Mouse (Mus musculus) mesoderm, embryonic 11.5 days (tissue): ENCODE measurements around the gene Ncf2.

Experiments used
- DNase-seq: peaks from one replicate; pipeline ENCODE4 v3.0.0-alpha.2; 2012; ENCODE audit warnings: low read depth, low spot score

Ncf2 gene

GRCm38 (mm10) chr1:152830054-152830453 lies 30.1 kb downstream of the Ncf2 start:
- no peak for DNase-seq

- no peak for DNase-seq
These were observed 31.0 kb downstream of the Ncf2 start for GRCm38 (mm10) chr1:152831003-152831402.

GRCm38 (mm10) chr1:152831619-152832018 lies 31.6 kb downstream of the Ncf2 start:
- DNase-seq: no peak

GRCm38 (mm10) chr1:152832316-152832715 lies 32.3 kb downstream of the Ncf2 start:
- DNase-seq: no peak

- DNase-seq: no peak
These were observed 35.1 kb downstream of the Ncf2 start for GRCm38 (mm10) chr1:152835061-152835460.

GRCm38 (mm10) chr1:152838026-152838702 lies 38.2 kb downstream of the Ncf2 start:
- DNase-seq: no peak

- no peak for DNase-seq
These were observed 38.8 kb downstream of the Ncf2 start for GRCm38 (mm10) chr1:152838841-152839240.

- no peak for DNase-seq
These were observed 40.3 kb downstream of the Ncf2 start for GRCm38 (mm10) chr1:152840343-152840742.

GRCm38 (mm10) chr1:152841057-152841456 lies 41.1 kb downstream of the Ncf2 start:
- DNase-seq: no peak

- no peak for DNase-seq
These were observed 44.6 kb downstream of the Ncf2 start for GRCm38 (mm10) chr1:152844634-152845033.

GRCm38 (mm10) chr1:152845211-152845730 lies 45.3 kb downstream of the Ncf2 start:
- no peak for DNase-seq

GRCm38 (mm10) chr1:152846856-152847255 lies 46.9 kb downstream of the Ncf2 start:
- DNase-seq: no peak

- no peak for DNase-seq
These were observed 69.9 kb downstream of the Ncf2 start for GRCm38 (mm10) chr1:152869901-152870300.

- DNase-seq: no peak
These were observed 71.0 kb downstream of the Ncf2 start for GRCm38 (mm10) chr1:152871031-152871430.
